Mouse (Mus musculus): Measurements from ENCODE around the gene Coq8b.
"Not testable (repeated sequence)": the region's sequence is repeated elsewhere in the genome, so short reads cannot be mapped to it uniquely, and the experiment has no call there.

The Coq8b gene

DNA sequence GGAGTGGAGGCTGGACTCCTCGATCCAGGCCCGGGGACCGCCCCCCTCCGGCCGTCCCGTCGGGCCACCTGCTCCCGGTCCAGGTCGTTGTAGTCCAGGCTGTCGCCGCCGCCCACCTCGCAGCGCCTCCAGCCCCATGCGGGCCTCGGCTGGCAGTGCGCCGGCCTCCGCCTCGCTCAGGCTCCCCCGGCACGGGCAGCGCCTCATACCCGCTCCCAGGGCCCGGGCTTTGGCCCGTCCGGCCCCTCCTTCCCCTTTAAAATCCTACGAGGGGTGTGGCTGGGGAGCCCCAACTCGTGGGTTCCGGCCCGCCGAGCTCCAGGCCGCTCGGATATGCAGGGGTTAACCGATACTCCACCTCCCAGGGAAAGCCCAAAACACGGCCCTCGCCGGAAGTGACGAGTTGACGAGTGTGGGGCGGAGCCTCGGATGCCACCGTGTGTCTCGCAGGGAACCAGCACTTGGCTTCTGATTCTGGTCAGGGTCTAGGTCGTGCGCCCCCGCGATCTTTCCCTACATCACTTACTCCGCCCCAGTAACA, 4.5 kb upstream of the Coq8b start, which contains the start of gene Itpkc:
Gene Itpkc (minus strand): TSS at position 381 of the 541 bp plus-strand sequence.
- in situ Hi-C loops (cut with MboI, MseI) = no loop called here

DNA sequence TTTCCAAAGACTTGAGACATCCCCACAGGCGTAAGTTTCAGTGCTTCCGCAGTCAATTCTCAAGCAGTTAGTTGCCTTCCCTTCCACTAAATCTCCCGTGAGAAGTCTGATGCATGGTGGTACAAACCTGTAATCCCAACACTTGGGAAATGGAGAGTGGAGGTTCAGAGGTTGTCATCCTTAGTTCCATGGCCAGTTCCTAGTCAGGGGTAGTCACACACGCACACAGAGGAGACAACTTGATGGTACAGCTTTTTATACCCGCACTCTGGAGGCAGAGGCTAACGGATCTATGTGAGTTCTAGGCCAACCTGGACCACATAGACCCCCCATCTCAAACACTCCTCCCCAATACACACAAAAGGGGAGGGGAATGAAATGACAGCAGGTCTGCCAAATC, 4.0 kb upstream of the Coq8b start:
- in situ Hi-C loops (cut with MboI, MseI) = no loop called here

DNA sequence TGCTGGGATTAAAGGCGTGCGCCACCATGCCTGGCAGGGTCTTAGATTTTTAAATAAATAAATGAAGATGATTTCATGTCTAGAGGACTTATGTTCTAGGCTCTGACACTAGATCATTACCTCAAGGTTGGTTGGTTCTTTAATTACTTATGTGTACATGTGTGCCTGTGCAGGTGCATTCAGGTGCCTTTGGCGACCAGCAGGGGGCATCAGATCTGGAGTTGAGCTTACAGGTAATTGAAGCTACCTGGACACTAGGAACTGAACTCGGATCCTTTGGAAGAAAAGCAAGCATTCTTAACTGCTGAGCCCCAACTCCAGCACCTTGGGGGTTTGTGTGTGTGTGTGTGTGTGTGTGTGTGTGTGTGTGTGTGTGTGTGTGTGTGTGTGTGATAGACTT, 2.0 kb upstream of the Coq8b start:
- in situ Hi-C loops (cut with MboI, MseI) = no loop called here

DNA sequence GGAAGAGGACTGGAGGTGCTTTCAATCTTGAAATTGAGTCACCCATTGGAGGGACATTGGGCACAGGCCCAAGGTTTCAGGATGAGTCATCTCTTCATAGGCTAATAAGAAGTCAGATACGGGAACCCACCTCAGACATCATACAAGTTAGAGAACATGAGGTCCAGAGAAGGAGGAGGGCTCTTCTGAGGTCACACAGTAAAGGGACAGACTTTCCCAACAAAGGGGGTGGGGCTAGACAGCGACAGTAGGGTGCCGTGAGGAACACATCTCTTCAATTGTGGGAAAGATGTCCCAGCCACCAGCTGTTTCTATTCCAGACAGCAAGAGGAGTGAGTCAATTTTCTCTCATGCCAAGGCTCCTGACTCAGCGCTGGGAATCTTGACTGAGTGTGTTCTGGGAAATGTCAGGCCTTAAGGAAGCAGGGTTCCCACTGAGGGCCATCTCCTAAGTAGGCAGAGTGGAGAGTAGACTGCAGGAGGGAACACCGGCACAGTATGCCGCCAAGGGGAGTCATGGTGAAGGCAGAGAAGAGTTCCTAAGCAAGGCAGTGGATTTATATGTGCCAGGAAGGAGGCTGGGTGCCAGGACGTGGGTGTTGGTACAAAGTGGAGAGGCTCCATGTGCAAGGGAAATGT, 1.0 kb upstream of the Coq8b start:
- in situ Hi-C loops (cut with MboI, MseI) = no loop called here

DNA sequence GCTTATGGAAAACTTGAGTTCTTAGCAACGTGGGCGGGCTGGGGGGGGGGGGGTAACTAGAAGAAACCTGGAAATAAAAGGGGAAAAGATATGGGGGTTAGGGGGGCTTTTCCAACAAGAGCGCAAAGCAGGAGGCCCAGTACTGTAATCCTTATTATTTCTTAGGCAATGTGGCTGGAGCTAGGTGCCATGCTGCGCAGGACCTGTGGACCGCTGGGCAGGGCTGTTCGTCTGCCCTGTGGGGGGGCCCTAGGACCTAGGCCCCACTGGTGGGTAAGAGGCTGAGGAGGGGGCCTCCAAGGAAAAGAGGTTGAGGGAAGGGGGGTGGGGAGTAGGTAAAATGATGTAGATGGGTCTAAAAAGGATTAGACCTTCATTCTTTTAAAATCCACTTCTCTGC, 477 bp downstream of the Coq8b start:
- in situ Hi-C loops (cut with MboI, MseI) = no loop called here

DNA sequence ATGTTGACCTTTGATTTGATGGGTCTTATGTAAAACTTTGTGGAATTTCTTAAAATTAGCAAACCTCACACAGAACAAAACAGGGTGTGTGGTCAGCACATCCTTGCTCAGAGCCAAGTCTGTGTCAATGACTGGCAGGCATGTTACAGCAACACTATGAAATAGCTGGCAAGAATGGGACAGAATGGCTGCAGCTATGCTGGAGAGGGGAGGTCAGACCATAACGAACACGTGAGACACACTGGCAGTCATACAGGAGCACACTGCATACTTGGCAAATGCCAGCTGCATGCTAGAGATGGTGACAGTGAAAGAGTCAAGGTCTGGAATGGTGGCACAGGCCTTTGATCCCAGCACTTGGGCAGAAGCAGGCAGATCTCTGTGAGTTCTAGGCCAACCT, 2.9 kb downstream of the Coq8b start:
- in situ Hi-C loops (cut with MboI, MseI) = no loop called here

DNA sequence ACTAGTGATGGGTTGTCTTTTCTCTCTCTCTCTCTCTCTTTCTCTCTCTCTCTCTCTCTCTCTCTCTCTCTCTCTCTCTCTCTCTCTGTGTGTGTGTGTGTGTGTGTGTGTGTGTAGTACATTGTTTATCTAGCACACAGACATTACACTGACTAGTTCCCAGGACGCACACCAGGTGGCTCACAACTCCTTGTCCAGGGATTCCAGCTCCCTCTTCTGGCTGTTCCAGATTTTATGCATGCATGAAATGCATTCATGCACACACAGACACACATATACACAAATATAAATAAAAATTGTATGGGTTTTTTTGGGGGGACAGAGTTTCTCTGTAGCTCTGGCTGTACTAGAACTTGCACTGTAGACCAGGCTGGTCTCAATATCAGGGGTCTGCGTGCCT, 4.7 kb downstream of the Coq8b start:
- in situ Hi-C loops (cut with MboI, MseI) = no loop called here

DNA sequence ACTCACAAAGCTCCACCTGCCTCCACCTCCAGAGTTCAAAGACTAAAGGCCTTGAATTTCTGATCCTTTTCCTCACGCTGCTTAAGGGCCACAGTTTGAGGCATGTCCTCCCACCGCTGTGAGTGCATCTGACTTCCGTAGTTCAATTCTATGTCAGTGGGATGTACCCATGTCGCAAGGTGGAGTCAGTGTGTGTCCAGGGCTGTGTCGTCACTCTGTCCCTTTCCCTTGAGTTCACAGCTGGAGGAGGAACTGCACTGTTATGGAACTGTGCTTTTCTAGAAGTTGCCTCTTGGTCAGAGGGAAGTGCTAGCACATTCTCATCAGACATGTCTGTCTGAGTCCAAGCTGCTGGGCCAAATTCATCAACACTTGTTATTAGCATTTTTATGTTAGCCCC, 5.7 kb downstream of the Coq8b start:
- in situ Hi-C loops (cut with MboI, MseI) = no loop called here

DNA sequence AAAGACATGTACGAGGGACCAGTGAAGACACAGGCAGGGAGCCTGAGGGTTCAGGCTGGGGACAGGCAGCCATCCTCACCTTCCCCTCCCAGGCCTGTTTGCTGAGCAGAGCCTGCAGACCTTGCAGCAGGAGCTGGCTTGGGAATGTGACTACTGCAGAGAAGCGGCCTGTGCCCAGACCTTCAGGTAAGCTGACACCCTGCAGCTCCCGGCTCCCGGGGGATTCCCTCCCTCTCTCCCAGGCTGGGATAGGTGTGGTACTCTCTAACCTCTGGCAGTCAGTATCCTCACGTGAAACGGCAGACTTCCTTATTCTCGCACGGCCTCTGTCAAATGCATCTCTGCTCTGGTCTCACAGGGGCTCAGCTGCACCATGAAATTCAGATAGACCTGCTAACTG, 10.4 kb downstream of the Coq8b start:
- in situ Hi-C loops (cut with MboI, MseI) = no loop called here

DNA sequence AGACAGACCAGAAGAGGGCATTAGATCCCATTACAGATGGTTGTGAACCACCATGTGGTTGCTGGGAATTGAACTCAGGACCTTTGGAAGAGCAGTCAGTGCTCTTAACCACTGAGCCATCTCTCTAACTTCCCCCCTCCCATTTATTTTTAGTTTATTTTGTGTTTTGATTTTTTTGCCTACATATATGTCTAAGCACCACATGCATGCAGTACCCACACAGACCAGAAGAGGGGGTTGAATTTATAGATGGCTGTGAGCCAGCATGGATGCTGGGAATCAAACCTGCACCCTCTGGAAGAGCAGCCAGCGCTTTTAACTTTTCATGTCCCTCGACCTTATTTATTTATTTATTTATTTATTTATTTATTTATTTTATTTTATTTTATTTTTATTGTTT, 11.3 kb downstream of the Coq8b start:
- in situ Hi-C loops (cut with MboI, MseI) = not testable (repeated sequence)

DNA sequence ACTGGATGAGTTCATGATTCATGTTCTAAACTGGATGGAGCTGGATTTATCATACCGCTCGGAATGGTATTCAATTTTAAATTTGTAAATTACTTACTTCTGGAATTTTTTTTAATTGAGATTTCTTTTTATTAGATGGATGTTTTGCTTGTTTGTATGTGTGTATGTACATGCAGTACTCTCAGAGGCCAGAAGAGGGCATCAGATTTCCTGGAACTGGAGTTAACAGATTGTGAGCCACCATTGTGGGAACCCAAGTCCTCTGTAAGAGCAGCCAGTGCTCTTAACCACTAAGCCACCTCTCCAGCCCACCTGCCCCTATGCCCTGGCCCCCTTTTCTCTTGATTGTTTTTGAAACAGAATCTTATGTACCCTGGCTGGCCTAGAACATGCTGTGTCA, 16.3 kb downstream of the Coq8b start:
- in situ Hi-C loops (cut with MboI, MseI) = no loop called here

DNA sequence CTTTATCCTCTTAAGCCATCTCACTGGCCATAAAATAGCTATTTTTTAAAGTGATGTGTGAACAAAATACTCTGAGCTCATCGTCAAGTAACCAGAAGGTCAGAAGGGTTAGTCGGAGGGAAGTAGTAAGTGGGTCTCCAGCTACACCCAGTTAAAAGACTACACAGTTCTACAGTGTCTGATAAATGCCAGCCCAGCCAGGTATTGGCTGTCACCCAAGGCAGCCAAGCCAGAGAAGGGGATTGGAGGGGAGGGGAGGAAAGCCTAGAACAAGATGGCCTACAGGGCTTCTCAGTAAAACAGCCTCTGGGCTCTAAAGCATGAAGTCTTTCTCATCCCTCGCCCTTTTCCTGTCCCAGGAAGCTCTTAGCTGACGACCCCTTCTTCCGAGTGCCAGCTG, 17.1 kb downstream of the Coq8b start:
- in situ Hi-C loops (cut with MboI, MseI) = loop anchor here (5.0 to 25.0 kb wide), 2 partner anchors 43 to 463 kb away; no protein-coding TSS in a partner anchor

DNA sequence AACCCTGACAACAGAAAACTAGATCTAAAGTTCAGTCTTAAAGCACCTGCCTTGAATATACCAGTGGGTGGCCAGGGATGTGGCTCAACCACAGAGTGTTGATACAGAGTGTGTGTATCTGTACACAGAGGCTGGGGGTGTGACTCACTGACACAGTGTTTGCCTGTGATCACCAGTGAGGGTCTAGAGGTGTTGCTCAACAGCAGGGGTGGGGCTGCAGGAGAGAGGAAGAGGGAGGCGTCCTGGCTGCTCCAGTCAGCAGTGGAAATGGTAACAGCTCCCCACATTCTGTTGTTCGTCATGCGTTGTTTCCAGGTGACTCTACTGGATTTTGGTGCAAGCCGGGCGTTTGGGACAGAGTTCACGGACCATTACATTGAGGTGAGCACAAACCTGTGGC, 19.1 kb downstream of the Coq8b start:
- in situ Hi-C loops (cut with MboI, MseI) = loop anchor here (5.0 to 25.0 kb wide), 2 partner anchors 45 to 465 kb away; no protein-coding TSS in a partner anchor

DNA sequence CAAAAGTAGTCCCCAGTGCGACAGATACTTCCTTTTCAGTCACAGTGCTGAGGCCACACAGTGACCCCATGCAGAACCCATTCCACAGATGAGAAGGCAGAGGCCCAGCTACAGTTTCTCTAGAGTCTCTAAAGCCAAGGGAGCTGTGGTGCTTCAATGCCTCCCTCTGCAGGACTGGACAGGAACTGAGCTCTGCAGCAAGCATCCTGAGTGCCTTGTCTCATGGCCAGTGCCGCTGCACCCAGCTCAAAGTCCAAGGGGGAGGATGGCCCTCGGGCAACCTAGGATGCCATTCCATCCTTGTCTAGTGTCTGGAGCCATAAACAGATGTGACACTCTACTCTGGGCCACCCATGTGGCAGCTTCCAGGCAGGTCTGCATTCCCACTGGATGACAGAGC, 22.9 kb downstream of the Coq8b start:
- in situ Hi-C loops (cut with MboI, MseI) = loop anchor here (25.0 kb wide), 1 partner anchor 468 kb away; no protein-coding TSS in a partner anchor

DNA sequence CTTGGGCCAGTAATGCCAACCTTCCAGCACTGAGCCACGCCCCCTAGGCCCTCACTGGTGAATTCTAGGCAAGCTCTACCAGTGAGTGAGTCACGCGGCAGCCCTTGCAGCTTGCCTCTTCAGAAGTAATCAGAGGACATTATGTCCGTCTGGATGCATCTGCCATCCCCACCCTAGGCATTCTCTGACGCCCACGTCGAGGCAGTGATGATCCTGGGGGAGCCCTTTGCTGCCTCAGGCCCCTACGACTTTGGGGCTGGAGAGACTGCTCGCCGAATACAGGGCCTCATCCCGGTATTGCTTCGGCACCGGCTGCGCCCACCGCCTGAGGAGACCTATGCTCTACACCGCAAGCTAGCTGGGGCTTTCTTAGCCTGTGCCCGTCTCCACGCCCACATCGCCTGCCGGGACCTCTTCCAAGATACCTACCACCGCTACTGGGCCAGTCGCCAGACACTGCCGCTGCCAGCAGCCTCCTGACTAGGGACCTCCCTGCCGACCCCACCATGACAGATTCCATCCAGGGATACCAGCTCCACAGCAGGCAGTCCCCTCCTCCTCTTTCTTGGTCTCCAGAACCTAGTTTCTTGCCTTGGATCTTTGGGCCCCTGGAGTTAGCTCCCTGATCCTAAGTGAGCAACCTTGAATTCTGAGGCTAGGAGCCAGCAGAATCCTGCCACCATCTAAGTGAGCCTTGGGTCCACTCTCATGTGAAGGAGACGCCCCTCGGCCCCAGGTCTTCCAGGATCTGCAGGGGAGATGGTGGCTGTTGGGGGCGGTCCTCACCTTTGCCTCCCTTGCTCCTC, 24.4 kb downstream of the Coq8b start:
- in situ Hi-C loops (cut with MboI, MseI) = loop anchor here (25.0 kb wide), 1 partner anchor 470 kb away; no protein-coding TSS in a partner anchor

DNA sequence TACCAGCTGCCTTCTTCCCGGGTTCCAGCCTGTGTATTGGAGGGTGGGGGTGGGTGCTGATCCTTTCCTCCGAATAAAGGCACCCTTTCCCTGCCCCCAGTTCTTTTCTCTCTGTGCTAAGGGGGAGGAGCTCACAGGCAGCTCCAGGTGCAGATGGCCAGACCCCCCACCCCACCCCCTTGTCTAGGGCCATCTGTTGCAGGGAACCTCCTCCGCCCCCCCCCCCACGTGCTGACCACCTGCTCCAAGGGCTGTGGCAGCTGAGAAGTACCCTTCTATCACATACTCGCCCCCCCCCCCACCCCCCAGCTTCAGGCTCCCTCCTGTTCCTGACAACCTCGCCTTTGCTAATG, 25.0 kb downstream of the Coq8b start:
- in situ Hi-C loops (cut with MboI, MseI) = loop anchor here (25.0 kb wide), 1 partner anchor 471 kb away; no protein-coding TSS in a partner anchor

DNA sequence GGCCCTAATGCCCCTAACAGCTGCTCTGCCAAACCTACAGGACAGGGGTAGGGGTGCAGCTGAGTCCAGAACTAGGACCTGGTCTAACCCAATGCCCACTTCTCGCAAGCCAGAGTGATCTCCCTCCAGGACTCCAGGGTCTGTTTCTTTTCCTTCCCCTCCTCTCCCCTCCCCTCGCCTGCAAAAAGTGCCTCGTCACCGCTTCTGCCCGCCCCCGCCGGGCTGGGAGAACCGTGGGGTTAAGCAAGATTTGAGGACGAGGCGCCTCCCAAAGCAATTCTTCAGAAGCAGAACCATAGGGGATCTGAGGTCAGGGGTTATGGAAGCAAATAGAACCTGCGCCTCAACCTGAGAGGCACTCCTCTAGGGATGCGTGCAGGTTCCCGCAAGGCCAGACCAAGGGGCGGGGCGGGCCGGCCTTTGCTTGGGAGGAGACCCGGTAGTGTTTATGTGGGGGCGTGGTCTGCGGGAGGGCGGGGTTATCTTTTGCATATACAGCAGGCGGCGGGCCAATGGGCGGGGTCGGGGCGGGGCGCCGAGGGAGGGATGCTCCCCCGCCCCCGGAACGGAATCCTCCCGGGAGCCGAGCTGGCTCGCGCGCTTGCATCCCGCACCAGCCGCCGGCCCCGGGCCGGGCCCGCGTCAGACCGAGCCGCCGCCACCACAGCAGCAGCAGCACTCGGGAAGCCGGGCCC, 25.5 kb downstream of the Coq8b start, which contains the start of gene Numbl:
Gene Numbl (plus strand): TSS at position 229 of the 695 bp plus-strand sequence.
- in situ Hi-C loops (cut with MboI, MseI) = loop anchor here (25.0 kb wide), 1 partner anchor 471 kb away; no protein-coding TSS in a partner anchor

DNA sequence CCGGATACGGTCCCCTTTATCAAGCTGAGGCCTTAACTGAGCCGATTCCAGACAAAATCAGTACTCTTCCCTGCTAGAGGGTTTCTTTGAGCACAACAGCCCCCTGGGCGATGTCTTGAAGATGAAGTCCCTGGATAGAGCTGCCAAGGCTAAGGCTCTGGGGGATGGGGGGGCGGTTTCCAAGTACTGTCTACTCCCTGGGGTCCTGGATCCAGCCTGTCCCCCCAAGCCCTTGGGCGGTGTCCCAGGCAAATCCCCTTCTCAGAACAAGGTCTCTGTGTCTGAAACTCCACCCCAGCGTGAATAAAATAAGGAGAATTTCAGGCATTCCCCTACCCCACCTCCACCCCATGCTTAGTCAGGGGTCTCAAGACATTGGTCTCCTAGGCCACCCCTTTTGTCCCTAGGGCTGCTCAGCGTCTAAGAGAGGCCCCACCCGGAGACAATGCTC, 26.5 kb downstream of the Coq8b start:
- in situ Hi-C loops (cut with MboI, MseI) = loop anchor here (25.0 kb wide), 1 partner anchor 472 kb away; no protein-coding TSS in a partner anchor

DNA sequence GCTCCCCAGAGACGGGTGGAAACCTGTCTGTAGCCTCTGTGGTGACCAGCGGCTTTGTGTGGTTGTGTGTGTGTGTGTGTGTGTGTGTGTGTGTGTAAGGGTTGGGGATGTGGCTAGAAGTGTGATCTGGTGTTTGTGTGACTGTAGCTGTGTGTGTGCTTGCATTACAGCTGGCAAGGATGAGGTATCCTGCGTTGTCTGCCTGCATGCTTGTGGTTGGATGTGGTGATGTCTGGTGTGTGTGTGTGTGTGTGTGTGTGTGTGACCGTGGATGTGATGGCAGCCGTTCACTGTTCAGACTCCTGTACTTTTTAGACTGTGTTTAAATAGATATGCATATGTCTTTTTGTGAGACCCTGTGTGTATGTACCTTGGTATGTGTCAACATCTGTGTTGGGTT, 26.9 kb downstream of the Coq8b start:
- in situ Hi-C loops (cut with MboI, MseI) = loop anchor here (25.0 kb wide), 1 partner anchor 472 kb away; no protein-coding TSS in a partner anchor

DNA sequence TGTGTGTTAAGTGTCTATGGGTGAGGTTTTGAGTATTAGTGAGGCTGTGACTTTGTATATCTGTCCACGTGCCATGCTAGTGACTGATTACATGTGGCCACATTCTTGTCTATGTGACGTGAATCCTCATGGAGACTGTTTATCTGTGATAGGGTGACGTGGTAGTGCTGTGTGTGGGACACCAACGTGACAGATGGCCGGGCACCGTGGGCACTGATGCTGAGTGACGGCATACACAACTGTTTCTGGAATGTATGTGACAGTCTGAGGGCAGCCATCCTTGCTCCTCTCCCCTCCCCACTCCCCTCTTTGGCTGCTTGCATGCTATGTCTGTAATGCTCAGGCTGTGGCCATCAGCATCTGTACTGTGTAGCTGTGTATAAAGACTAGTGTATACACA, 28.0 kb downstream of the Coq8b start:
- in situ Hi-C loops (cut with MboI, MseI) = loop anchor here (25.0 kb wide), 1 partner anchor 474 kb away; no protein-coding TSS in a partner anchor

DNA sequence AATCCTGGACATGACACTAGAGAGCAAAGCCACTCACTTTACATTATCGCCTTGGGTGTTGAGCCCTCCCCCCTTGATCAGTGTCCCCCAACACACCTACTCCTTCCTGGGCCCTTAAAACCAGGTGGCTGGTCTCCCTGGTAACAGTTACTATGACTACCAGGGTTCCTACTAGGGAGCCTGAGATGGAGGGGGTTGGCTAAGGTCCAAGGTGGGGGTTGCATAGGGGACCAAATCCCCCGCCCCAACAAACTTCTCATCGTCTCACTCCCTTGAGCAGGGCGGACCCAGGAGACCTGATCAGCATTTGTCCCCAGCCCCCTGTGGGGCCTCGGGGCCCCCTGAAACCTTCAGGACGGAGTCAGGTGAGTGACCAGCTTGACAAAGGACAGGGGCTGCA, 29.1 kb downstream of the Coq8b start:
- in situ Hi-C loops (cut with MboI, MseI) = loop anchor here (25.0 kb wide), 1 partner anchor 475 kb away; no protein-coding TSS in a partner anchor
